Mouse (Mus musculus) effector memory CD4-positive, alpha-beta T cell, adult 5 months (primary cell): ENCODE measurements around the gene Rtl9. TPM values are rescaled to one million over a fixed set of nuclear protein-coding genes. Genes with fewer than 3 reads are reported as not detected.

Source experiments
- polyA plus RNA-seq: library from polyadenylated mRNA; unstranded; fragments of 100-300 nt; shearing (Covaris generic); gene quantifications from one replicate; pipeline ENCODE4 v1.2.1, GENCODE M21; 2017

Rtl9 gene
- not detected for polyA plus RNA-seq

GRCm38 (mm10) chrX:143099044-143099754 lies at the start of gene Rtl9:
TSS of gene Rtl9 (plus strand) at chrX:143099594.

Other genes starting within 250 kb of the Rtl9 start
- gene Ammecr1, start 132.9 kb upstream of the Rtl9 start, polyA plus RNA-seq: 3.0 TPM